ENCODE assay signal across 20 mouse cellular contexts in genomic region chr13:40525501-40525900, GRCm38 (mm10).
DNase-seq lines count a peak whose midpoint lies in the region; ATAC-seq lines count a peak whose summit lies in the region.
"Had no signal": no experiment of that assay in that cellular context is flagged by ENCODE, and none has a peak within 500 bp of the region (broad histone marks: within the 10 kb centered on the region; RNA-seq: fewer than 3 reads in every experiment).

No protein-coding gene starts in this region.

- H3K9me3 ChIP-seq in kidney, embryonic 14.5 days (ENCODE audit: control insufficient read depth, low read length), result no peaks in the 10 kb centered on the region
- H3K9me3 ChIP-seq: embryonic facial prominence, embryonic 10.5 days; embryonic facial prominence, embryonic 12.5 days; forebrain, embryonic 10.5 days; forebrain, embryonic 12.5 days had no signal

- H3K4me3 ChIP-seq in kidney, embryonic 14.5 days (ENCODE audit: low read length), result no peak overlapping the region
- H3K4me3 ChIP-seq: embryonic facial prominence, embryonic 10.5 days; embryonic facial prominence, embryonic 12.5 days; forebrain, embryonic 10.5 days; forebrain, embryonic 12.5 days had no signal

- H3K9ac ChIP-seq in kidney, embryonic 14.5 days (ENCODE audit: low read depth, low read length), result no peak overlapping the region
- H3K9ac ChIP-seq: embryonic facial prominence, embryonic 12.5 days; forebrain, embryonic 12.5 days had no signal

- H3K36me3 ChIP-seq in kidney, embryonic 14.5 days (ENCODE audit: control insufficient read depth, insufficient read depth, low read length), result no peaks in the 10 kb centered on the region
- H3K36me3 ChIP-seq: embryonic facial prominence, embryonic 10.5 days; embryonic facial prominence, embryonic 12.5 days; forebrain, embryonic 10.5 days; forebrain, embryonic 12.5 days had no signal

- H3K27ac ChIP-seq in kidney, embryonic 14.5 days (ENCODE audit: low read depth, low read length), result no peak overlapping the region
- H3K27ac ChIP-seq: embryonic facial prominence, embryonic 10.5 days; embryonic facial prominence, embryonic 12.5 days; forebrain, embryonic 10.5 days; forebrain, embryonic 12.5 days had no signal

- no peak overlapping the region for H3K4me2 ChIP-seq in kidney, embryonic 14.5 days (replicated peaks; ENCODE audit: low read depth, low read length)
- H3K4me2 ChIP-seq: embryonic facial prominence, embryonic 12.5 days; forebrain, embryonic 12.5 days had no signal

- H3K27me3 ChIP-seq in kidney, embryonic 14.5 days (ENCODE audit: control insufficient read depth, insufficient read depth, low read length), result no peaks in the 10 kb centered on the region
- H3K27me3 ChIP-seq: embryonic facial prominence, embryonic 12.5 days; forebrain, embryonic 12.5 days had no signal

- H3K4me1 ChIP-seq in kidney, embryonic 14.5 days (ENCODE audit: control insufficient read depth, insufficient read depth, low read length), result no peaks in the 10 kb centered on the region
- H3K4me1 ChIP-seq: embryonic facial prominence, embryonic 10.5 days; embryonic facial prominence, embryonic 12.5 days; forebrain, embryonic 10.5 days; forebrain, embryonic 12.5 days had no signal

- no peak for DNase-seq in kidney, adult 8-10 months
- peak; percentile 94 for DNase-seq in fat pad, adult 2 months (ENCODE audit: extremely low read depth, low read depth, low spot score)
- DNase-seq in gonadal fat pad, adult 2 months (ENCODE audit: low read depth), result peak; percentile 98
- DNase-seq in embryo, embryonic 10.5 days (ENCODE audit: low spot score), result no peak
- DNase-seq: adrenal gland, adult 2 months; adrenal gland, postnatal 10 days; adrenal gland, postnatal 25 days; cerebellum, adult 11 months; cerebellum, adult 18-20 months; cerebellum, adult 8-10 months; cerebellum, adult 9-11 months; cerebellum, postnatal 14 days; cerebellum, postnatal 36 days had no signal

- peak; percentile 52; the same call in 1 of the 2 replicates for ATAC-seq in kidney, embryonic 14.5 days (ENCODE audit: low FRiP score, low TSS enrichment)
- ATAC-seq: forebrain, embryonic 14.5 days; forebrain, embryonic 16.5 days had no signal

Comparison
In these comparisons a context has a peak if more than half of its experiments do, and no peak if none do; other contexts are left out.
1. DNase-seq: peak in fat pad, adult 2 months (single experiment) and gonadal fat pad, adult 2 months (single experiment); none in kidney, adult 8-10 months (0 of 2) and embryo, embryonic 10.5 days (single experiment).